Mouse (Mus musculus): ENCODE measurements at regions not wholly inside any gene's neighbourhood (a gene's known extent, or its start where the extent isn't known, plus 50 kb on each side); places are given as distances from the start of the nearest gene placed in this dataset.

GRCm38 (mm10) chr9:50413514-50414335 lies 69.0 kb upstream of the Rpl10-ps3 start:
- H3K36me3 ChIP-seq (ENCODE audit: control insufficient read depth, insufficient read depth, low read length), result no peaks in the 10 kb centered on the region
- no peak for TF ChIP-seq POLR2A (IDR thresholded peaks at IDR 0.05; ENCODE audit: borderline replicate concordance, extremely low read depth, insufficient read depth, insufficient read length)
- no peaks in the 10 kb centered on the region for H3K27me3 ChIP-seq (ENCODE audit: control insufficient read depth, insufficient read depth, low read length)
- H3K9me3 ChIP-seq (ENCODE audit: control insufficient read depth, low read length), result no peaks in the 10 kb centered on the region
- no peak overlapping the region for H3K4me3 ChIP-seq (replicated peaks; ENCODE audit: low read length)
- no peaks in the 10 kb centered on the region for H3K4me1 ChIP-seq (ENCODE audit: control insufficient read depth, insufficient read depth, low read length)
- no peak overlapping the region for H3K4me2 ChIP-seq (replicated peaks; ENCODE audit: low read depth, low read length, severe bottlenecking)
- no peak overlapping the region for H3K9ac ChIP-seq (ENCODE audit: low read depth, low read length, severe bottlenecking)
- WGBS, result 84% methylated on average over 9 of the region's 9 CpGs
- DNase-seq (ENCODE audit: low spot score), result no peak
- no peak for ATAC-seq (ENCODE audit: low FRiP score, low read depth)
- H3K27ac ChIP-seq (replicated peaks; ENCODE audit: low read depth, low read length), result no peak overlapping the region

- Histone ChIP-seq H3K9me3 (ENCODE audit: control insufficient read depth, low read length) (no peaks in the 10 kb centered on the region), H3K4me2 (replicated peaks; ENCODE audit: low read depth, low read length, severe bottlenecking) (no peak overlapping the region), H3K27ac (replicated peaks; ENCODE audit: low read depth, low read length) (no peak overlapping the region), H3K9ac (ENCODE audit: low read depth, low read length, severe bottlenecking) (no peak overlapping the region), H3K4me1 (ENCODE audit: control insufficient read depth, insufficient read depth, low read length) (no peaks in the 10 kb centered on the region), H3K27me3 (ENCODE audit: control insufficient read depth, insufficient read depth, low read length) (no peaks in the 10 kb centered on the region), H3K4me3 (replicated peaks; ENCODE audit: low read length) (no peak overlapping the region), H3K36me3 (ENCODE audit: control insufficient read depth, insufficient read depth, low read length) (no peaks in the 10 kb centered on the region)
- TF ChIP-seq POLR2A (IDR thresholded peaks at IDR 0.05; ENCODE audit: borderline replicate concordance, extremely low read depth, insufficient read depth, insufficient read length), result no peak
- ATAC-seq (ENCODE audit: low FRiP score, low read depth) (no peak), DNase-seq (ENCODE audit: low spot score) (peak; percentile 16)
- WGBS, result 51% methylated on average over 6 of the region's 6 CpGs
Observed at GRCm38 (mm10) chr9:50414796-50415340, 70.1 kb upstream of the Rpl10-ps3 start.

GRCm38 (mm10) chr9:50416677-50417076 lies 71.9 kb upstream of the Rpl10-ps3 start:
- 79% methylated on average over 3 of the region's 3 CpGs for WGBS
- no peak for DNase-seq (ENCODE audit: low spot score)
- H3K9me3 ChIP-seq (ENCODE audit: control insufficient read depth, low read length), result no peaks in the 10 kb centered on the region
- H3K9ac ChIP-seq (ENCODE audit: low read depth, low read length, severe bottlenecking), result no peak overlapping the region
- no peak overlapping the region for H3K27ac ChIP-seq (replicated peaks; ENCODE audit: low read depth, low read length)
- H3K36me3 ChIP-seq (ENCODE audit: control insufficient read depth, insufficient read depth, low read length), result no peaks in the 10 kb centered on the region
- no peaks in the 10 kb centered on the region for H3K4me1 ChIP-seq (ENCODE audit: control insufficient read depth, insufficient read depth, low read length)
- no peaks in the 10 kb centered on the region for H3K27me3 ChIP-seq (ENCODE audit: control insufficient read depth, insufficient read depth, low read length)
- H3K4me3 ChIP-seq (replicated peaks; ENCODE audit: low read length), result no peak overlapping the region
- no peak overlapping the region for H3K4me2 ChIP-seq (replicated peaks; ENCODE audit: low read depth, low read length, severe bottlenecking)
- no peak for ATAC-seq (ENCODE audit: low FRiP score, low read depth)
- no peak for TF ChIP-seq POLR2A (IDR thresholded peaks at IDR 0.05; ENCODE audit: borderline replicate concordance, extremely low read depth, insufficient read depth, insufficient read length)

GRCm38 (mm10) chr9:50421061-50421460 lies 73.3 kb upstream of the Plet1 start:
- 92% methylated on average over 2 of the region's 2 CpGs for WGBS
- H3K9me3 ChIP-seq (ENCODE audit: control insufficient read depth, low read length), result no peaks in the 10 kb centered on the region
- ATAC-seq (ENCODE audit: low FRiP score, low read depth) (no peak), DNase-seq (ENCODE audit: low spot score) (no peak)
- no peaks in the 10 kb centered on the region for H3K36me3 ChIP-seq (ENCODE audit: control insufficient read depth, insufficient read depth, low read length)
- no peak overlapping the region for H3K9ac ChIP-seq (ENCODE audit: low read depth, low read length, severe bottlenecking)
- no peaks in the 10 kb centered on the region for H3K4me1 ChIP-seq (ENCODE audit: control insufficient read depth, insufficient read depth, low read length)
- H3K27ac ChIP-seq (replicated peaks; ENCODE audit: low read depth, low read length), result no peak overlapping the region
- H3K27me3 ChIP-seq (ENCODE audit: control insufficient read depth, insufficient read depth, low read length), result no peaks in the 10 kb centered on the region
- no peak overlapping the region for H3K4me3 ChIP-seq (replicated peaks; ENCODE audit: low read length)
- no peak overlapping the region for H3K4me2 ChIP-seq (replicated peaks; ENCODE audit: low read depth, low read length, severe bottlenecking)
- TF ChIP-seq POLR2A (IDR thresholded peaks at IDR 0.05; ENCODE audit: borderline replicate concordance, extremely low read depth, insufficient read depth, insufficient read length), result no peak

- TF ChIP-seq POLR2A (IDR thresholded peaks at IDR 0.05; ENCODE audit: borderline replicate concordance, extremely low read depth, insufficient read depth, insufficient read length), result no peak
- Histone ChIP-seq H3K4me3 (replicated peaks; ENCODE audit: low read length) (no peak overlapping the region), H3K4me2 (replicated peaks; ENCODE audit: low read depth, low read length, severe bottlenecking) (no peak overlapping the region), H3K9ac (ENCODE audit: low read depth, low read length, severe bottlenecking) (no peak overlapping the region), H3K27ac (replicated peaks; ENCODE audit: low read depth, low read length) (no peak overlapping the region), H3K4me1 (ENCODE audit: control insufficient read depth, insufficient read depth, low read length) (no peaks in the 10 kb centered on the region), H3K36me3 (ENCODE audit: control insufficient read depth, insufficient read depth, low read length) (no peaks in the 10 kb centered on the region), H3K27me3 (ENCODE audit: control insufficient read depth, insufficient read depth, low read length) (no peaks in the 10 kb centered on the region), H3K9me3 (ENCODE audit: control insufficient read depth, low read length) (no peaks in the 10 kb centered on the region)
- DNase-seq (ENCODE audit: low spot score) (no peak), ATAC-seq (ENCODE audit: low FRiP score, low read depth) (no peak)
- 60% methylated on average over 23 of the region's 23 CpGs for WGBS
Observed at GRCm38 (mm10) chr9:50421572-50422285, 72.6 kb upstream of the Plet1 start.

Data from limb, embryonic 14.5 days (tissue).